Mouse (Mus musculus) mesoderm, embryonic 11.5 days (tissue): ENCODE data around the gene Acox1.

Source experiments
- DNase-seq: peaks from one replicate; pipeline ENCODE4 v3.0.0-alpha.2; 2012; ENCODE audit warnings: low read depth, low spot score

Gene Acox1

DNA sequence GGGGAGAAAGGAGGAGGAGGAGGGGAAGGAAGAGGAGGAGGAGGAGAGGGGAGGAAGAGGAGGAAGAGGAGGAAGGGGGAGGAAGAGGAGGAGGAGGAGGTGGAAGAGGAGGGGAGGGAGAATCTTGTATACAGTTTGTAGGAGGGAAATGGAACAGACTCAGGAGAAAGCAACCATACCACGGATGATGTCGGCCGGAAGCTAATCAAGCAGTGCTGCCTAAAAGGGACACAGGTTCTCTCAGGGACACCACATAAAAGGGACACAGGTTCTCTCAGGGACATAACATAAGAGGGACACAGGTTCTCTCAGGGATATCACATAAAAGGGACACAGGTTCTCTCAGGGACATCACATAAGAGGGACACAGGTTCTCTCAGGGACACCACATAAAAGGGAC lies 29.6 kb downstream of the Acox1 start:
- no peak for DNase-seq

- DNase-seq: peak; percentile 96
These were observed 30.9 kb downstream of the Acox1 start, which contains the start of gene Fbf1 for GRCm38 (mm10) chr11:116167884-116168439. TSS of gene Fbf1 (minus strand) at chr11:116168166.

DNA sequence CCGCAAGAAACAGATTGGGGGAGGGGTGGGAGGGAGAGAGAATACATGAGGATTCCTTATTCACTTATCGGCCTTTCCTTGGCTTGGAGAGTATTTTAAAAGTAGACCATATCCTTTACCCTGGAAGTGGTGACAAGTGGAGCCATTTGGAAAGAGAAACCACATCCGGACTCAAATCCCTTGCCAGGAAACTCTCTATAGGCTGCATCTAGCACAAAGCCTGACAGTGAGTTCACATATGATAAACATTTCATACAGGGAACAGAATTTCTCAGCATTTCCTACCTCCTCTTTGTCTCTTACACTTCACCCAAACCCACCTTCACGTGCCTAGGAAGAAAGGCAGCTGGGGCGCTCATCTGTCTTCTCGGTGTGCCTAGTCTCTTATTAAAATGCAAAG lies 31.6 kb downstream of the Acox1 start:
- peak; percentile 9 for DNase-seq

DNA sequence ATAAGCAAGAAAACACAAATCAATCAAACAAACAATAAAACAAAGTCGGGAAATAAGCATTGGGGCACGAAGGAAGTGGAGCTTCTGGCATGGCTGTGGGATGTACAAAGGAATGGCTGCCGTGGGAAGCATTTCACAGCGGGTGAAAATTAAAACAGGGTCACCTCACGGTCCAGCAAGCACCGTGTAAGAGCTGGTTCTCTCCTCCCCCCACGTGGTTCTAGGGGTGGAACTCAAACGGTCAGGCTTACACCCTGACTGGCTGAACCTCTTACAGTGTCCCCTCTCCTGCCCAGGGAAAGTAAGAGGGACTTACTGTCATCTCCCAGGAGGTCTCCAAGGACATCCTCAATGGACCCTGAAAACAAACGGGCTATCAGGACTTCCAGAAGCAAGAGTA lies 35.8 kb downstream of the Acox1 start:
- DNase-seq: peak; percentile 37

DNA sequence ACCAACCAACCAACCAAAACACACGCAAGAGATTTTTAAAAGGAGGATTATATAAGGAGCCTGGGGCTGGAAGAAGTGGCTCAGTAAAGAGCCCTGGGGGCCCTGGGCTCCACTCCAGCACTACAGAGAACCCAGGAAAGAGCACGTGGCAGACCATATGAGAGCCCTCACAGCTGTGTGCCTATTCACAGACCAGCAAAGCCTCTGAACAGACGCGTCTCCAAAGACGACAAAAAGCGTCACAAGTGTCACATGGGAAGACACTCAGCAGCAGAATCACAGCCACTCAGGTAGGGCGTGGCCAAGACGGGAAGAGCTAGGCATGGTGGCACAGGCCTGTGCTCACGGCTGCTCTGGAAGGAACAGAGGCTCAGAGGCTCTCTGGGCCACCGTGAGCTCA lies 36.7 kb downstream of the Acox1 start:
- DNase-seq: no peak

DNA sequence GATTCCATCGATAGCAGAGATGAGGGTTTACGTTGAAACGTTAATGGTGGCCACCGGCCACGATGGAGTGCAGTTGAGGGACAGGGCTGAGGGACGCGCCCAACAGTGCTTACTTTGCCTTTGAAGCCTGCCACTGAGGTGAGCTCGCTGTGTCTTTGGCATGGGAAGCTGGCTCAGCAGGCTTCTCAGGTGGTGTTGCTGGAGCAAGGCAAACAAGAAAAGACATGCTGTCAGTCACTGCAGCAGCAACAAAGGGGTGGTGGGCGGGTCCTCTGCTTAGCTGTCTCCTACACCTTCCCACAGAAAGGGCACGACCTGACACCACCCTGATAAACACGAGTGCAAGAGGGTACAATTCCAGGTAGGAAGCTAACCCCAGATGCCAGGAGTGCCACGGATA lies 37.5 kb downstream of the Acox1 start:
- no peak for DNase-seq

DNA sequence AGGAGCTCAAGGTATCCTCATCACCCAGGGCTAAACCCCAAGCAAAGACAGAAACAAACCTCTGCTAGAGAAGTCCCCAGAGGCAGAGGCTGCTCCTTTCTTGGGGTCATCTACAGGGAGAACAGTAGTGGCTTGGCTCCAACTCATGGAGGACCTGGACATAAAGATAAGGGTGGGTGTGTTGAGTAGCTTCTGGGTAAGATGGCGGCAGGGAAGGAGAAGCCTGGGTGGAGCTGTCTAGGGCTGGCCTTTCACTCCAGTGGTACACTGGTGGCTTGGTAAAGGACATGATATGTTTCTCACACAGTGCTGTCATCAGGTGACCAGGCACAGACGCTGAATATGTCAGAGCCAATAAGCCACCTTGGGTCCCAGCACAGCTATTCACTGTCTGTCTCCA lies 47.9 kb downstream of the Acox1 start:
- no peak for DNase-seq

DNA sequence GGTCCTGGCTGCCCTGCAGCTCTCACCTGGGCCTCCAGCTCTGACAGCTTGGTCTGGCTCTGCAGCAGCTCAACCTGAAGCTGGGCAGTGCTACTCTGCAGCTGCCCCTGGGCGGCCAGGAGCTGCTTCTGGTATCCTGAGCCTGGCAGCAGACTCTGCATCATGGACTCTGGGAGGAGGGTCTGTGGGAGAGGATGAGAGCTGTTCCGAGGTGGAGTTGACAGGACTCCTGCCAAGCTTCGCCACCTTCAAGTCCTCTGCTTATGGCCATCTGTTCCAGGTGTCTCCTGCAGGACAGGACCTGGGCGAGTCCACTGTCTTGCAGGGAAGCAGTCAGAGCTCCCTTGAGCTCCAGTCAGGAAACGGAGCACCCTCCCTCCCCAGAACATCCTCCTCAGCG lies 49.5 kb downstream of the Acox1 start:
- DNase-seq: no peak

- no peak for DNase-seq
These were observed 50.1 kb downstream of the Acox1 start for GRCm38 (mm10) chr11:116148761-116149221.

GRCm38 (mm10) chr11:116146294-116146985 lies 52.4 kb downstream of the Acox1 start:
- no peak for DNase-seq

GRCm38 (mm10) chr11:116145481-116146293 lies 53.2 kb downstream of the Acox1 start:
- DNase-seq: no peak

- DNase-seq: no peak
These were observed 55.4 kb downstream of the Acox1 start for GRCm38 (mm10) chr11:116143468-116143867.

GRCm38 (mm10) chr11:116142211-116142991 lies 56.4 kb downstream of the Acox1 start:
- DNase-seq: no peak

GRCm38 (mm10) chr11:116138468-116139138 lies 60.2 kb downstream of the Acox1 start, which contains the start of gene Mrpl38:
TSS of gene Mrpl38 (minus strand) at chr11:116138868.
- peak; percentile 97 for DNase-seq

DNA sequence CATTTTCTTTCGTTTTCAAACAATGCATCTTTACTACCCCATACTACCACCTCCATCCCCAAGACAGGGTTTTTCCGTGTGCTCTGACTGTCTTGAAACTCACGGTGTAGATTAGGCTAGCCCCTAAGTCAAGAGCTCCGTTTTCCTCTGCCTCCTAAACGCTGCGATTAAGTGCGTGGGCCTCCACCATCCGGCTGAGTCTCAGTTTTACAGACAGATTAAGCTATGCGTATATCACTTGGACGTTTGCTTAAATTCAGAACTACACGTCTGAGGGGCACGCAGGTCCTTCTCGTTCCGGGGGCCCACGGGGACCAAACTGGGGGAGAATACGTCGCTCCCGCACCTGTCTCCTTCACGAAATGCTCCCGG lies 60.8 kb downstream of the Acox1 start:
- DNase-seq: no peak

- DNase-seq: no peak
These were observed 64.7 kb downstream of the Acox1 start for GRCm38 (mm10) chr11:116134171-116134570.

- DNase-seq: no peak
These were observed 65.3 kb downstream of the Acox1 start for GRCm38 (mm10) chr11:116133497-116133896.

DNA sequence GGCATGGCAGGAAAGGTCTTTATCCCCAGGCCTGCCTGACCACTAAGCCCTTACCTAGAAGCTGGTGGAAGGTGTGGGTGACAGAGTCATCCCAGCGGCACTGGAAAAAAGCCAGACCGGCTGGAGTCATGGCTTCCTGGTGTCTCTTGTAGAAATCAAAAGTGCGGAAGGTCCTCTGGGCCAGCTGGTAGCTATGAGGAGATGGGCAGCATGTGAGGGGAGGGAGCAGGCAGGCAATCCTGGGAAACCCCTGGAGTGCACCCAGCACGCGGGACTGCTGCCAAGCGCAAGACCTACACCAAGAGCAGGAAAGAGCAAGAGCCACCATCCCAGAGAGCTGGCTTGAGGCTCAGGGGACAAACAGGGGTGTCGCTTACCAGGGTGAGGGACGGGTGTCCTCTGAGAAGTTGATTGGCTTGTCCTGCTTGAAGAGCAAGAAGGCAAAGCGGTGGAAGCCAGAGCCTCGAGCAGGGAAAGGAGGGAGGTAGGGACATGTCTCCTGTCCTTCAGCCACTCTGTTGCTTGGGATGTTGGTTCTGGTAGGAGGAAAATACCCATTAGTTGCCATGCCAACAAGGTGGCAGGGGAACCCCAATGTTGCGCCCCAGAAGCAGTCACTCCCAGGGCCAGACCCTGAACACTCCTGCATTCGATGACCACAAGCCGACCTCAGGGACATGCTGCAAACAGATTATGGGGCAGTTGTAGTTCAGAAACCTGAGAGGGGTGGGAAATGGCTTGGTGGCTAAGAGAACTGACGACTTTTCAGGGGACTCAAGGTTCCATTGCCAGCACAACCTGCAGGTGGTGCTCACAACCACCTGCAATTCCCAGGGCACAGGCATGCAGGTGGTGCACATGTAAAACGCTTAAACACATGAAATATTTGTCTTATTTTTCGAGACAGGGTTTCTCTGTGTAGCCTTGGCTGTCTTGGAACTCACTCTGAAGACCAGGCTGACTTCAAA lies 66.2 kb downstream of the Acox1 start:
- DNase-seq: no peak

DNA sequence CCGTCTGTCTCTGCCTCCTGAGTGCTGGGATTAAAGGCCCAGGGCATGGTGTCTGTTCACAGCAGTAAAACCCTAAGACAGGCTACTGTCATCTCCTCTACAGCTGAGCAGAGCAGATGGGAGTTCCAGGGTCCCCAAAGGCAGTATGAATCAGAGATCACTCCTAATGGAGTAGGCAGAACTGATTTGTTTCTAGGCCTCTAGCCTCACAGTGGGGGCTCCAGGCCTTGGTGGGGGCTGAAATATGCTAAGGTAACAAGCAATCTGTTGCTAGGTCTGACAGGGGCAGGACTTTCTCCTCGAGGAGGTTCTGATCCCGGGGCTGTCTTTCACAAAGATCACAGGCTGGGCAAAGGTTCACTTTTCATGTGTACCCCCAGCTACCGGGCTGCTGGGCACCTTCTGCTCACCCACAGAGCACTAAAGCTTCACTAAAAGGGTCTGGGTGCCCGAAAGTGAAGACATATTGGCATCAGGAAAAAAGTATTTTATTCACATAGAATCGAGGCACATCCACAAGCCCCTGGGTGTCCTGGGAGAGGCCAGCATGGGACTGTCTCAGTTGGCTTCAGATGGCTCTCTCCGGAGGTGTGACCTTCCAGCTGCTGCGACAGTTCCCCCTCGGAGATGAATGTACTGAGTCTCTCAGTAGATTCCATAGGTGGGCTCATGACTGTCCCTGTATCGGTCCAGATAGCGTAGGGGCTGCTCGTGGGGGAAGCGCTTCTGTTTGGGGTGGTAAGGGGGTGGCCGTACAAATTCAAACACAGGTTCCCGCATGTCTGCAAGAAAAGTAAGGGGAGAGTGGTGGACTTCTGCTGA lies 67.3 kb downstream of the Acox1 start:
- no peak for DNase-seq
